Mouse (Mus musculus) heart, embryonic 14.5 days (tissue): ENCODE results near the gene Drd1. TPM values are rescaled to one million over a fixed set of nuclear protein-coding genes. Genes with fewer than 3 reads are reported as not detected.

Source experiments
- ATAC-seq: fragments of 200-750 bp; cut with Nextera tagmentation; 2 replicates; pipeline ENCODE4 v1.8.0; 2017; ENCODE audit warnings: low read depth, moderate TSS enrichment; ENCODE audit not compliant: insufficient number of reproducible peaks, insufficient read depth, low FRiP score
- H3K27ac ChIP-seq, 2 experiments: fragments of 200-500 bp in 1 of 2; fragments of 300-500 bp in 1 of 2; sonication (generic) in 1 of 2; replicated peaks in 1 of 2; 2 replicates each; pipeline ENCODE4 v1.5.1; 2012 to 2014; ENCODE audit warnings: low read depth in 2 of 2, low read length in 2 of 2, control low read depth in 1 of 2, mild to moderate bottlenecking in 1 of 2, mixed read lengths in 1 of 2; ENCODE audit not compliant: control insufficient read depth in 1 of 2, insufficient read depth in 1 of 2
- H3K27me3 ChIP-seq: fragments of 300-500 bp; sonication (generic); 2 replicates; pipeline ENCODE4 v1.6.1; 2014; ENCODE audit warnings: mild to moderate bottlenecking, low read length, control low read depth; ENCODE audit not compliant: control insufficient read depth, insufficient read depth
- H3K36me3 ChIP-seq: fragments of 300-500 bp; sonication (generic); 2 replicates; pipeline ENCODE4 v1.6.1; 2014; ENCODE audit warnings: mild to moderate bottlenecking, control low read depth, low read length, mixed read lengths; ENCODE audit not compliant: control insufficient read depth, insufficient read depth
- H3K4me1 ChIP-seq, 2 experiments: fragments of 200-500 bp in 1 of 2; fragments of 300-500 bp in 1 of 2; sonication (generic) in 1 of 2; 2 replicates each; pipeline ENCODE4 v1.6.1; 2012 to 2014; ENCODE audit warnings: low read length in 2 of 2, control low read depth in 1 of 2, mixed read lengths in 1 of 2; ENCODE audit not compliant: control insufficient read depth in 2 of 2, insufficient read depth in 2 of 2
- H3K4me2 ChIP-seq: fragments of 300-500 bp; sonication (generic); 2 replicates; pipeline ENCODE4 v1.6.1; 2014; ENCODE audit warnings: mild to moderate bottlenecking, low read length
- H3K4me3 ChIP-seq, 2 experiments: fragments of 200-500 bp in 1 of 2; fragments of 300-500 bp in 1 of 2; sonication (generic) in 1 of 2; 2 replicates each; pipeline ENCODE4 v1.5.1; 2012 to 2014; ENCODE audit warnings: low read length in 2 of 2, mild to moderate bottlenecking in 2 of 2, control low read depth in 1 of 2, low read depth in 1 of 2, moderate library complexity in 1 of 2; ENCODE audit not compliant: control insufficient read depth in 1 of 2, insufficient read depth in 1 of 2
- H3K9ac ChIP-seq: fragments of 300-500 bp; sonication (generic); 2 replicates; pipeline ENCODE4 v1.6.1; 2014; ENCODE audit warnings: mild to moderate bottlenecking, low read length
- H3K9me3 ChIP-seq: fragments of 300-500 bp; sonication (generic); 2 replicates; pipeline ENCODE4 v1.6.1; 2016; ENCODE audit warnings: low read length, control low read depth; ENCODE audit not compliant: control insufficient read depth
- WGBS: fragments of 180-500 bp; shearing (Covaris S2); extraction: QIAGEN DNeasy Blood & Tissue Kit; methylation state at CpG from one replicate; pipeline ENCODE4 v1.1.7; 2014; 5-methylcytosine and 5-hydroxymethylcytosine counted together
- polyA plus RNA-seq: library from polyadenylated mRNA; unstranded; fragments of >200 nt; fragmentation: Nextera tagmentation; extraction: Ambion mirVana; gene quantifications from 2 replicates; pipeline ENCODE4 v1.2.1, GENCODE M21; 2014

The Drd1 gene
- polyA plus RNA-seq, 1 experiment from 2014 or later, result not detected

DNA sequence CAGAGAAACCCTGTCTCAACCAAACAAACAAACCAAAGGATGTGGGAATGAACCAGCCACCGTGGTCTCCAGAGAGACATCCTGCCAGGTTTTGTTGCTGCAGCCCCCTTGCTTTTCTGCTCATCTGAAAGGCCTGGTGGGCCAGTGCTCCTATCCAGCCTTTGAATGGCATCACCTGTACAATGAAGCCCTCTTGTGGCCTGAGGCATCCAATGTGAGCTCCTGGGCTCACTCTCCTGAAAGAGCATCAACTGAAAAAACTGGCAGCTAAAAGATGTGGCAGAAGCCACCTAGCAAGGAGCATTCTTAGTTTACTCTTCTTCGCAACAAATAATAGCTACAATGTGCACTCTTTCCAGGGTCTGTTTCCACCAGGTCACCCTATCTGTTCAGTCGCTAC is 6.6 kb upstream of the Drd1 start:
- Histone ChIP-seq H3K27ac (no peak overlapping the region), H3K36me3 (no peaks in the 10 kb centered on the region), H3K4me3 (no peak overlapping the region), H3K9me3 (0 out of 2 replicates have a peak, but pooled peaks cover 3% of the 10 kb centered on the region), H3K27me3 (no peaks in the 10 kb centered on the region; the same call in 1 of the 2 replicates), H3K4me1 (no peaks in the 10 kb centered on the region), H3K9ac (no peak overlapping the region), H3K4me2 (no peak overlapping the region)
- no peak for ATAC-seq
- WGBS, result 86% methylated on average over 3 of the region's 3 CpGs

DNA sequence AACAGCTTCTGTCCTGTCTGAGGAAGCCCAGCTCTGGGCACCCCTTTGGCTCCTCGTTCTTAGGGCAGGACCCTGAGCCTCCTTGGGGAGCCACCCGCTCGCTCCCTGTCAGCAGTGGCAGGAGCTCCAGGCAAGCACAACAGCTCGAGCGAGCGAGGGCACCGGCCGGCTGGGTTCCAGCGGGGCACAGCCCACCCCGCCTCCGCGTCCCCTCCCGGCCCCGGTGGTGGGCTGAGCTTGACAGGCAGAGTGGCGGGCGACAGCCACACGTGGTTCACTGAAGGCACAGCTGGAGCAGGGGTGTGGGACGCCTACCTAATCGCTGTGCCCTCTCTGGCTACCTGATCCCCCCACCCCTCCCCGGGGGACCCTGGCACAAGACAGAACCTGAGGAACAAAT is 543 bp downstream of the Drd1 start:
- ATAC-seq, result no peak
- peak overlapping the region; percentile 51 to 53 for H3K4me3 ChIP-seq
- H3K36me3 ChIP-seq, result no peaks in the 10 kb centered on the region
- H3K27me3 ChIP-seq, result peaks cover 30% of the 10 kb centered on the region
- H3K4me1 ChIP-seq, result no peaks in the 10 kb centered on the region
- 1% methylated on average over 20 of the region's 20 CpGs for WGBS
- H3K4me2 ChIP-seq, result peak overlapping the region; percentile 96
- H3K9ac ChIP-seq, result peak overlapping the region; percentile 62
- H3K9me3 ChIP-seq, result no peaks in the 10 kb centered on the region
- H3K27ac ChIP-seq, result no peak overlapping the region

DNA sequence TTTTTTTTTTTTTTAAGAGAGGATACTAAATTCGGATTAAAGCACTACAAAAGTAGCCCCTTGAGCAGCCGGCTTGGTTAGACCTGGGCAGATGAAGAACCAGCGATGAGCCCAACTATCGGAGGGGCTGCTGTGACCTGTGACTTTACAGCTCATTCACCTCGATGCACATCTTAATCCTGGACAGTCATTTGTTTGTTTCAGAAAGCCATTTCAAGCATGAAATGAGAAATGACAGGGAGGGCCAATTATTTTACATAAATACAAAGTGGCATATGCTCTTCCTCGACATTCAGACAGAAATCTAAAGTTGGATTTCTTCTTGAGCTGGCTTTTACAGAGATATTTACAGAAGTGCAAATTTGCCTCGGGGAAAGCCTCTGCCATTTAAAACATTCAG is 3.9 kb downstream of the Drd1 start:
- no peaks in the 10 kb centered on the region for H3K36me3 ChIP-seq
- ATAC-seq, result no peak
- H3K27ac ChIP-seq, result no peak overlapping the region
- H3K27me3 ChIP-seq, result peaks cover 30% of the 10 kb centered on the region
- H3K4me2 ChIP-seq, result no peak overlapping the region
- no peak overlapping the region for H3K9ac ChIP-seq
- no peak overlapping the region for H3K4me3 ChIP-seq
- H3K4me1 ChIP-seq, result no peaks in the 10 kb centered on the region
- no peaks in the 10 kb centered on the region for H3K9me3 ChIP-seq
- 72% methylated on average over 7 of the region's 7 CpGs for WGBS

DNA sequence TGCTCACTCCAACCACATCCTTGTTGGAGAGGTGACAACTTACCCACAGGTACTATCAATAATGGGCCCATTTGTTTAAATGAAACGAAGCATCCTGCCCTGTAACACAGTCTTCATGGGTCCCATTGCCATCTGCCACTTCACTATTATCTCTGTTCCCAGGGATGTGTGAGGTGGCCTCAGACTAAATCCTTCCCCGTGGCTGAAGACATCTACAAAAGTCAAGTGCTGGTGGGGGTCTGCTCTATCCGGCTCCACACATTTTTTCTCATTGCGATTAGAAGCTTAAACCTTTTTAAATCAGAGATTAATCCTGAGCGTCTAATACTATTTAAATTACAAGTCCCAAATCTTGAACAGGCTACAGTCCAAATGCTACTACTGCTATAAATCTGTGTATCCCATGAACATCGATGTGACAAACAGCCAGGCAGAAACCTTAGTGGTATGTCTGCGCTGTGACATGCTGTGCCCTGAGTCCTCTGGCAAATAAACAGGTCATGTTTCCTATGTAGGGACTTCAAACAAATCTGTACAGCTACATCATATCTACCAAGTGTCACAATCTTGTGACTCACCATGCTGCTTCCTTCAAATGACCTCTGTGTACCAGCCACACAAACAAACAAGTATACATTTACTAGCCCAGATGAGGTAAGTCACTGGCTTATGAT is 6.7 kb downstream of the Drd1 start:
- H3K27me3 ChIP-seq, result peaks cover 6% of the 10 kb centered on the region
- no peak overlapping the region for H3K4me3 ChIP-seq
- no peaks in the 10 kb centered on the region for H3K36me3 ChIP-seq
- no peak overlapping the region for H3K4me2 ChIP-seq
- WGBS, result 73% methylated on average over 7 of the region's 7 CpGs
- no peaks in the 10 kb centered on the region for H3K9me3 ChIP-seq
- no peak for ATAC-seq
- no peak overlapping the region for H3K27ac ChIP-seq
- H3K4me1 ChIP-seq, result no peaks in the 10 kb centered on the region
- no peak overlapping the region for H3K9ac ChIP-seq

DNA sequence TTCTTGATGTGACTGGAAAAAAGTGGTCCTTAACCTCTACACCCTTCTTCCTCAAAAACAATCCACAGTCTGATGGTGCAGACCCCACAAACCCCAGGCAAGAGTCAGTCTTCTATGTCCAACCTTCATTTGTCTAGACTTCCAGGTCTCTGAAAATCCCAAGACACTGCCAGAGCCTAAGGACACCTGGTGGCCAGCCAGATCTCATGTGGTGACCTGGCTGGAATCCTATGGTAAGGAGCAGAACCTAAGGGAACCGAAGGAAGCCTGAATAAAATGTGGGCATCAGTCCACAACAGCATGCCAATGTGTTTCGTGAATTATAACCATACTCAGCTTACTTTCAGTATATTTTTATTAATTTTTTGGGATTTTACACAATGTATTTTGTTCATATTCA is 15.2 kb downstream of the Drd1 start:
- 0 out of 2 replicates have a peak, but pooled peaks cover 2% of the 10 kb centered on the region for H3K9me3 ChIP-seq
- 78% methylated on average over 2 of the region's 2 CpGs for WGBS
- H3K4me1 ChIP-seq, result no peaks in the 10 kb centered on the region
- no peak overlapping the region for H3K4me2 ChIP-seq
- ATAC-seq, result no peak
- no peaks in the 10 kb centered on the region for H3K36me3 ChIP-seq
- no peak overlapping the region for H3K9ac ChIP-seq
- H3K27ac ChIP-seq, result no peak overlapping the region
- H3K27me3 ChIP-seq, result no peaks in the 10 kb centered on the region
- no peak overlapping the region for H3K4me3 ChIP-seq

DNA sequence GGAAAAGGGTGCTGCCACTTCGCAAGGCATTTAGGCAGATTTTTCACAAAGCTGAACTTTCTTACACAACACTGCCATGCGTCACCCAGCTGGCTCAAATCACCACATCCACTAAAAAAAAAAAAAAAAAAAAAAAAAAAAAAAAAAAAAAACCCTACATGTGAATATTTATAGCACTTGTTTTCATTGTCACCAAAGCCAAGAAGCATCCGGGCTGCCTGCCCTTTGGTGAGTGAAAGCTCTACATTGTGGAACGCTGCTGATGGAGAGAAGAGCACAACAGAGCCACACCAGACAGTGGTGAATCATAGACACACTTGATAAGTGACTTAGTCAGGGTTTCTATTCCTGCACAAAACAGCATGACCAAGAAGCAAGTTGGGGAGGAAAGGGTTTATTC is 17.6 kb downstream of the Drd1 start:
- Histone ChIP-seq H3K27ac (no peak overlapping the region), H3K9me3 (0 out of 2 replicates have a peak, but pooled peaks cover 2% of the 10 kb centered on the region), H3K36me3 (no peaks in the 10 kb centered on the region), H3K4me1 (no peaks in the 10 kb centered on the region), H3K27me3 (no peaks in the 10 kb centered on the region), H3K4me3 (no peak overlapping the region), H3K9ac (no peak overlapping the region), H3K4me2 (no peak overlapping the region)
- no peak for ATAC-seq
- 72% methylated on average over 4 of the region's 4 CpGs for WGBS

DNA sequence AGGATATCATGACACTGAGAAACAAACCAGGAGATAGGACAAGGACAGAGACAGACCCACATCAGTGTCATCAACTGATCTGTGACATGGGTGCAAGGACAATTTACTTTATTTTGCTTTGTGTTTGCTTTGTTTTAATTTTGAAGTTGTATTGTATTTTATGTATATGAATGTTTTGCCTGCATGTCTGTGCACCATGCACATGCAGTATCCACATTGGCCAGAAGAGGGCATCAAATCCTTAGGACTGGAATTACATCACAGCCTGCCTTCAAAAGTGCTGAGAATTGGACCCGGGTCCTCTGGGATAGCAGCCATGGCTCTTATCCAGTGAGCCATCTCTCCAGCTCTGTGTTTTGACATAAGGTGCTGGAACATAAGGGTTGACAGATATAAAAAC is 20.0 kb downstream of the Drd1 start:
- Histone ChIP-seq H3K27me3 (no peaks in the 10 kb centered on the region), H3K4me3 (no peak overlapping the region), H3K9ac (no peak overlapping the region), H3K4me2 (no peak overlapping the region), H3K36me3 (no peaks in the 10 kb centered on the region), H3K27ac (no peak overlapping the region), H3K4me1 (no peaks in the 10 kb centered on the region), H3K9me3 (0 out of 2 replicates have a peak, but pooled peaks cover 2% of the 10 kb centered on the region)
- WGBS, result 60% methylated on average over 1 of the region's 1 CpGs
- no peak for ATAC-seq

DNA sequence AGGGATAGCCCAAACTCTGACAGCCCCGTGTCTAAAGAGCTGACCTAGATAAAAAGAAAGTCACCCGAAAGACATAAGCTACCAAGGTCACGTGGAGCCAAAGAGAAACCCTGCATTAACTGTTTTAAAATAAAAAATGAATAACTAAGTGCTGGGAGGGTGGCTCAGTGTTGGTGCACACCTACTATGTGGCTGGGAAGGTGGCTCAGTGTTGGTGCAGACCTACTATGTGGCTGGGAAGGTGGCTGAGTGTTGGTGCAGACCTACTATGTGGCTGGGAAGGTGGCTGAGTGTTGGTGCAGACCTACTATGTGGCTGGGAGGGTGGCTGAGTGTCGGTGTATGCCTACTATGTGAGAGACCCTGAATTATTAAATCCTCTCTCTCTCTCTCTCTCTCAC is 21.9 kb downstream of the Drd1 start:
- Histone ChIP-seq H3K4me1 (no peaks in the 10 kb centered on the region), H3K36me3 (no peaks in the 10 kb centered on the region), H3K9me3 (0 out of 2 replicates have a peak, but pooled peaks cover 2% of the 10 kb centered on the region), H3K27me3 (no peaks in the 10 kb centered on the region), H3K27ac (no peak overlapping the region), H3K9ac (no peak overlapping the region), H3K4me3 (no peak overlapping the region), H3K4me2 (no peak overlapping the region)
- ATAC-seq, result no peak
- 73% methylated on average over 4 of the region's 4 CpGs for WGBS
